Comparison of ENCODE assay signal across 9 mouse cellular contexts in genomic region chr1:152790254-152790653, GRCm38 (mm10). TPM values are rescaled to one million over a fixed set of nuclear protein-coding genes. Genes with fewer than 3 reads are reported as not detected.
A peak's percentile ranks its signal among the peaks of the same experiment; 100 is the strongest.
DNase-seq lines count a peak whose midpoint lies in the region; ATAC-seq and TF ChIP-seq lines count a peak whose summit lies in the region.
"Had no signal": no experiment of that assay in that cellular context is flagged by ENCODE, and none has a peak within 500 bp of the region (broad histone marks: within the 10 kb centered on the region; RNA-seq: fewer than 3 reads in every experiment).

No protein-coding gene starts in this region.

- DNase-seq in adrenal gland, adult 18-20 months (ENCODE audit: low spot score in 2 of 2) = peak; percentile 32 to 41
- no peak for DNase-seq in adrenal gland, postnatal 25 days
- DNase-seq in spleen, postnatal 36 days (ENCODE audit: low spot score in 2 of 2) = peak; percentile 46 to 64
- DNase-seq in spleen, adult 12 weeks (ENCODE audit: low spot score) = no peak
- no peak for DNase-seq in forebrain, postnatal 0 days
- peak; percentile 88 for DNase-seq in kidney, postnatal 0 days (ENCODE audit: low spot score)
- no peak for DNase-seq in right cerebral cortex, adult 18-20 months

- no peaks in the 10 kb centered on the region for H3K9me3 ChIP-seq in forebrain, postnatal 0 days (ENCODE audit: low read length)
- no peaks in the 10 kb centered on the region for H3K9me3 ChIP-seq in kidney, postnatal 0 days (replicated peaks; ENCODE audit: low read length)

- no peak overlapping the region for H3K4me3 ChIP-seq in forebrain, postnatal 0 days (ENCODE audit: low read depth, low read length)
- no peak overlapping the region for H3K4me3 ChIP-seq in kidney, postnatal 0 days (replicated peaks; ENCODE audit: low read depth, low read length)

- no peak overlapping the region for H3K4me2 ChIP-seq in forebrain, postnatal 0 days (ENCODE audit: low read depth)
- peak overlapping the region; percentile 13; the same call in 1 of the 2 replicates for H3K4me2 ChIP-seq in kidney, postnatal 0 days (ENCODE audit: low read length)

- ATAC-seq in forebrain, postnatal 0 days = peak; percentile 64; the same call in 1 of the 2 replicates
- ATAC-seq in kidney, postnatal 0 days (replicated peaks; ENCODE audit: low FRiP score, low read depth) = peak; percentile 82
- peak; percentile 93 for ATAC-seq in megakaryocyte progenitor cell, adult 5-6 weeks (replicated peaks; ENCODE audit: poor library complexity)

- H3K36me3 ChIP-seq in forebrain, postnatal 0 days (ENCODE audit: insufficient read depth) = no peaks in the 10 kb centered on the region
- no peaks in the 10 kb centered on the region for H3K36me3 ChIP-seq in kidney, postnatal 0 days (ENCODE audit: insufficient read depth, low read length)

- H3K4me1 ChIP-seq in forebrain, postnatal 0 days (ENCODE audit: insufficient read depth) = no peaks in the 10 kb centered on the region
- H3K4me1 ChIP-seq in kidney, postnatal 0 days (replicated peaks; ENCODE audit: insufficient read depth, low read length) = peaks cover 7% of the 10 kb centered on the region

- peak; percentile 55 for TF ChIP-seq CTCF in forebrain, postnatal 0 days (IDR thresholded peaks at IDR 0.05; ENCODE audit: low read depth)
- TF ChIP-seq CTCF in kidney, postnatal 0 days (IDR thresholded peaks at IDR 0.05; ENCODE audit: low read depth) = peak; percentile 91

- H3K27me3 ChIP-seq in forebrain, postnatal 0 days (ENCODE audit: insufficient read depth, low read length) = no peaks in the 10 kb centered on the region
- no peaks in the 10 kb centered on the region for H3K27me3 ChIP-seq in kidney, postnatal 0 days (ENCODE audit: insufficient read depth, low read length)

- H3K9ac ChIP-seq in forebrain, postnatal 0 days = no peak overlapping the region
- H3K9ac ChIP-seq in kidney, postnatal 0 days (ENCODE audit: low read depth, low read length) = no peak overlapping the region

- no peak overlapping the region for H3K27ac ChIP-seq in forebrain, postnatal 0 days (ENCODE audit: low read depth, low read length)
- H3K27ac ChIP-seq in kidney, postnatal 0 days = no peak overlapping the region
- H3K27ac ChIP-seq: macrophage had no signal

- 27% methylated on average over 12 of the region's 12 CpGs for WGBS in forebrain, postnatal 0 days
- WGBS in kidney, postnatal 0 days = 9% methylated on average over 12 of the region's 12 CpGs

RNA-seq across cellular contexts. Expression of gene Ncf2, which starts 9.7 kb away (rescaled TPM):
- 10 to 100 TPM in 1 of 2 experiments, 1 to 10 TPM in 1; 7.0 to 11.5 TPM for total RNA-seq in adrenal gland, adult 18-20 months (2021)
- 4.0 and 4.2 TPM in 2 replicates for total RNA-seq in adrenal gland, postnatal 25 days (2021)
- 2.3 and 4.1 TPM in 2 replicates for total RNA-seq in forebrain, postnatal 0 days (2014; rRNA removed)
- 1.9 and 2.0 TPM in 2 replicates for polyA plus RNA-seq in forebrain, postnatal 0 days (2015; fragmentation: Nextera tagmentation; extraction: Ambion mirVana)
- 7.3 and 8.3 TPM in 2 replicates for polyA plus RNA-seq in kidney, postnatal 0 days (2015; fragmentation: Nextera tagmentation; extraction: Ambion mirVana)
- total RNA-seq in megakaryocyte progenitor cell, adult 5-6 weeks (2015) = 85.0 and 90.4 TPM in 2 replicates
- 101 and 119 TPM in 2 replicates for total RNA-seq in megakaryocyte progenitor cell, adult 5-6 weeks (2017)

RNA-seq across cellular contexts. Expression of gene Arpc5, which starts 23.9 kb away (rescaled TPM):
- total RNA-seq in adrenal gland, adult 18-20 months (2021) = 100 to 1,000 TPM in 1 of 2 experiments, 10 to 100 TPM in 1; 79.9 to 107 TPM
- 111 and 124 TPM in 2 replicates for total RNA-seq in adrenal gland, postnatal 25 days (2021)
- 301 and 341 TPM in 2 replicates for total RNA-seq in forebrain, postnatal 0 days (2014; rRNA removed)
- polyA plus RNA-seq in forebrain, postnatal 0 days (2015; fragmentation: Nextera tagmentation; extraction: Ambion mirVana) = 537 and 561 TPM in 2 replicates
- polyA plus RNA-seq in kidney, postnatal 0 days (2015; fragmentation: Nextera tagmentation; extraction: Ambion mirVana) = 294 and 307 TPM in 2 replicates
- total RNA-seq in megakaryocyte progenitor cell, adult 5-6 weeks (2015) = 264 and 298 TPM in 2 replicates
- total RNA-seq in megakaryocyte progenitor cell, adult 5-6 weeks (2017) = 127 and 137 TPM in 2 replicates

RNA-seq across cellular contexts. Expression of gene Rgl1, which starts 24.1 kb away (rescaled TPM):
- 10 to 100 TPM; 15.5 to 31.2 TPM for total RNA-seq in adrenal gland, adult 18-20 months (2021)
- total RNA-seq in adrenal gland, postnatal 25 days (2021) = 18.2 and 31.1 TPM in 2 replicates
- total RNA-seq in forebrain, postnatal 0 days (2014; rRNA removed) = 26.7 and 27.8 TPM in 2 replicates
- 18.8 and 22.5 TPM in 2 replicates for polyA plus RNA-seq in forebrain, postnatal 0 days (2015; fragmentation: Nextera tagmentation; extraction: Ambion mirVana)
- polyA plus RNA-seq in kidney, postnatal 0 days (2015; fragmentation: Nextera tagmentation; extraction: Ambion mirVana) = 59.4 and 60.9 TPM in 2 replicates
- total RNA-seq in megakaryocyte progenitor cell, adult 5-6 weeks (2015) = 1.3 and 1.6 TPM in 2 replicates
- 1.4 and 2.7 TPM in 2 replicates for total RNA-seq in megakaryocyte progenitor cell, adult 5-6 weeks (2017)

RNA-seq across cellular contexts. Expression of gene Apobec4, which starts 39.9 kb away (rescaled TPM):
- not detected for total RNA-seq in adrenal gland, adult 18-20 months (2021)
- not detected in 2 replicates for total RNA-seq in adrenal gland, postnatal 25 days (2021)
- 0.15 and 0.48 TPM in 2 replicates for total RNA-seq in forebrain, postnatal 0 days (2014; rRNA removed)
- 0.09 and 0.19 TPM in 2 replicates for polyA plus RNA-seq in forebrain, postnatal 0 days (2015; fragmentation: Nextera tagmentation; extraction: Ambion mirVana)
- polyA plus RNA-seq in kidney, postnatal 0 days (2015; fragmentation: Nextera tagmentation; extraction: Ambion mirVana) = not detected in 2 replicates
- total RNA-seq in megakaryocyte progenitor cell, adult 5-6 weeks (2015) = not detected in 2 replicates
- not detected in 2 replicates for total RNA-seq in megakaryocyte progenitor cell, adult 5-6 weeks (2017)
- polyA plus RNA-seq: macrophage had no signal

Comparison
In these comparisons a context has a peak if more than half of its experiments do, and no peak if none do; other contexts are left out.
1. DNase-seq: peak in adrenal gland, adult 18-20 months (2 of 2), spleen, postnatal 36 days (2 of 2) and kidney, postnatal 0 days (single experiment); none in adrenal gland, postnatal 25 days (single experiment), spleen, adult 12 weeks (single experiment), forebrain, postnatal 0 days (single experiment) and right cerebral cortex, adult 18-20 months (single experiment).
2. RNA of gene Ncf2, which starts 9.7 kb away (total RNA-seq): 85.0 to 119 TPM in megakaryocyte progenitor cell, adult 5-6 weeks; 7.0 to 11.5 TPM in adrenal gland, adult 18-20 months, 4.0 to 4.2 TPM in adrenal gland, postnatal 25 days and 2.3 to 4.1 TPM in forebrain, postnatal 0 days; every median in the first group is over 4 times any median in the second.
3. Peak in every context shown above with its lines, with median percentiles within 50 percentile points of each other: ATAC-seq.